Mouse (Mus musculus): ENCODE measurements at regions not wholly inside any gene's neighbourhood (a gene's known extent, or its start where the extent isn't known, plus 50 kb on each side); places are given as distances from the start of the nearest gene placed in this dataset.

DNA sequence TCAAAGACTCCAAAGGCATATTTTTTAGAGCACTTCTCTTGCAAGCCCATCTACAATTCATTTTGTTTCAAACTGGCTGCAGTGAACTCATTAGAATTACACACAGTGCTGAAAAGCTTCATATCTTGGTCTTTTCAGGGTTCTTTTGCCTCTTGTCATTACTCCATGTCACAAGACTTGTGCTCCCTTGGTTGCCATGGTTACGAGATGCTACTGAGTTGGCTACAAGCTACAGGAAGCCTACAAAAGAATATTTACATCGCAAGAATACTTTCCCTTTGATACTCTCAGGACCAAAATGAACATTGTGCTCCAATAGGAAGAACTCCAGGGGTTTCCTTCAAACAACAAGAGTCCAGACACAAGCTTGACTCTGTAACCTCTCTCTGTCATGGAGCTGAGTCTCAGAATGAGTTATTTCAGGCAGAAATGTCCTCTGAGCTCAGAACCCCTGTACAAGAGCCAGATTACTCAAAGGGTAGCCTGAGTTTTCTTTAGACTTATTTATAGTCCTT lies 545.2 kb upstream of the Adamts9 start:
- DNase-seq (ENCODE audit: low read depth, low spot score), result peak; percentile 47

DNA sequence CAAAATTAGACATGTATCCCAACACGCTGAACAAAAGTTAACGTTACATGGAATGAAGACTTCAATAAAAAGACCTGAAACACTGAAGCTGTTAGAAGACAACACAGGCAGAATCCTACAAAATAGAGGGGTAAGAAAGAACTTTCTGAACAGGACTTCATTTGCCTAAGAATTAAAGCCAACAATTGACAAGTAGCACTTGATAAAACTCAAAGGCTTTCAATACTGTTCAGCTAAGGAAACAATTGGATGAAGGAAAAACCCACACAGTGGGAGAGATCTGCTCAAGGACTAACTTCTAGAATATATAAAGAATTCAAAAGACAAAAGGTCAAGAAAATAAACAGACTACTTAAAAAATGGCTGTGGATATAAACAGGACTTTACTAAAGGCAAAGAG lies 535.2 kb upstream of the Adamts9 start:
- DNase-seq (ENCODE audit: low read depth, low spot score), result no peak

DNA sequence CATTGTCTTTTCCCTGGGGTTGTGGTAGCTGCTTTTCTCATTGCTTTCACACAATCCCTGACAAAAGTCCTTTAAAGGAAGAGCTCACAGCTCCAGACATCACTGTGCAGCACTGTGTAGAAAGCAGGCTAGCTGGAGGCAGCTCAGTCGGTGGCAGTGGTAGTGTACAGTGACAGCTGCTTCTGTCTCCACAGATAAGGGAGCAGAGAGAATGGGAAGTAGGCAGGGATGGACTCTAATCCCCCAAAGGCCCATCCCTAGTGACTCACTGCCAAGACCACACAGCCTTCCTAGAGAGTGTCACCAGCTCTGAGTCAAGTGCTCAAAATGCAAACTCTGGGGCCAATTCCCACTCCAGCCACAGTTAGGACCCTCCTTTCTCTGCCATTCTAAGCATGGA lies 531.7 kb upstream of the Adamts9 start:
- DNase-seq (ENCODE audit: low read depth, low spot score), result no peak

DNA sequence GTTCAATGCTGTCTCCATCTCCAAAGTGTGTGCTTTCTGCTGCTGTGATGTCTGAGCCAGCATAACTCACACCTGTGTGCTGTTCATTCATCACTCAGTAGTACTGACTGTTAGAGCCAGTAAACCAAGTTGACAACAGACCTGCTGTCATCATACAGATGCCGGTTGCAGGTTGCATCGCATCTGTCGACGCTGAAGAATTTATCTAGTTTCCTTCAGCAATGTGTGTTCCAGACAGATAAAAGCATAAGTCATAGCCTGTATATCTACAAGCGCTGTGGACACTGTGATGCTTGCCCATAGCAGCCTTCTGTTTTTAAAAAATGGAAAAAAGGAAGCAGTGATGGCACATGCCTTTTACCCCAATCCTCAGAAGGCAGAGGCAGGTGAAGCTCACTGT lies 524.6 kb upstream of the Adamts9 start:
- no peak for DNase-seq (ENCODE audit: low read depth, low spot score)

- DNase-seq (ENCODE audit: low read depth, low spot score), result no peak
Observed at GRCm38 (mm10) chr6:93462861-93463260, 519.6 kb upstream of the Adamts9 start.

GRCm38 (mm10) chr6:93461374-93461773 lies 518.1 kb upstream of the Adamts9 start:
- DNase-seq (ENCODE audit: low read depth, low spot score), result no peak

DNA sequence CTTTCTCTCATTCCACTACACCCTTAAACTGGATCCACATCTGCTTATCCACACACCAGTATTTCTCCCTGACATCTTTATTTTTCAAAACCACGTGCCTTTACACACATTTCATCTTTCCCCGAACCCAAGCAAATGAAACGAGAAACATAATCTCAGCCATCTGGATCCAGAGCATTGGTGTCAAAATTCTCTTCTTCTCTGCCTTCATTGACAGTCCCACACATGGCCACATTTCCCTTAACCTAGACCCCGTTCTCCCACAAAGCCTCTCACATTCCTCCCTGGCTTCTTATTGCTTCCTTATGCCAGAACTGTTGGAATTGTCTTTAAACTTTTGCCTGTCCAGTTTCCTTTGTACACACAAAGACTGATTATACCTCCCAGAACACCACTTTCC lies 514.3 kb upstream of the Adamts9 start:
- no peak for DNase-seq (ENCODE audit: low read depth, low spot score)

- DNase-seq (ENCODE audit: low read depth, low spot score), result no peak
Observed at GRCm38 (mm10) chr6:93456383-93457033, 513.2 kb upstream of the Adamts9 start.

- DNase-seq (ENCODE audit: low read depth, low spot score), result no peak
Observed at GRCm38 (mm10) chr6:93445568-93445967, 502.3 kb upstream of the Adamts9 start.

DNA sequence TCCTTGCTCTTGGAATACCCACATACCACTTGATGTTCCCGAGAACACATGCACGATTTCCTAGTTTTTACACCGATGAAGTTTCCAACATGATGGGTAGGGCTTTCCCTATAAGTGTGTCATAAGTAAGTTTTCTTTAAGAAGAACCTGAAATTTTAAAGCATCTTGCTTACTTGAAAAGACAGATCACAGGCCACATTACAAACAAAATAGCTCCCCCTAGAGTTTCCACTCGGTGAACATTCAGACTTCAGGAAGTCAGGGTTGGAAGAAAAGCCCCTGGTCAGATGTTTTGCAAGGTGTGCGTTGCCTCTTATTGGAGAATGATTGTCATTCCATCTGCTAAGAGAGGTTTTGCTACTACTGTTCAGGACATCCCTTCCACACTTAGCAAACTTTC lies 501.8 kb upstream of the Adamts9 start:
- DNase-seq (ENCODE audit: low read depth, low spot score), result no peak

- no peak for DNase-seq (ENCODE audit: low read depth, low spot score)
Observed at GRCm38 (mm10) chr6:93443766-93444557, 500.7 kb upstream of the Adamts9 start.

DNA sequence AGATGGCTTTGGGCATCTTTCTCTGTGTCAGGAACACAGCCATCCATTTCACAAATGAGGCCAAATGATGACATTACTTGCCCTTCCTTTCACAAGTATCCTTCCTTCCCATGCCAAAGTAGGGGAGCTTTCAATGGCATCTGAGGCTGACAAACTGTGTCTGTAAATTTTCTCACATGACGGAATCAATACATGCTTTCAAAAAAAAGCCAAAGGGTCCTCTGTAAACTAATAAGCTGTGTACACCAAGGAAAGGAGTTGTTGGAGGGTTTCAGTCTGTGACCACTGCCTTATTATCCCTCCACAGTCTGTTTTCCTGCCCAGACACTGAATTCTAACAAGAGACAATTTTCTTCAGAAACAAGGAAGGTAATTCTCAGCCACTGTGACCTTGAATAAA lies 490.2 kb upstream of the Adamts9 start:
- no peak for DNase-seq (ENCODE audit: low read depth, low spot score)

- DNase-seq (ENCODE audit: low read depth, low spot score), result no peak
Observed at GRCm38 (mm10) chr6:93426141-93426540, 482.8 kb upstream of the Adamts9 start.

DNA sequence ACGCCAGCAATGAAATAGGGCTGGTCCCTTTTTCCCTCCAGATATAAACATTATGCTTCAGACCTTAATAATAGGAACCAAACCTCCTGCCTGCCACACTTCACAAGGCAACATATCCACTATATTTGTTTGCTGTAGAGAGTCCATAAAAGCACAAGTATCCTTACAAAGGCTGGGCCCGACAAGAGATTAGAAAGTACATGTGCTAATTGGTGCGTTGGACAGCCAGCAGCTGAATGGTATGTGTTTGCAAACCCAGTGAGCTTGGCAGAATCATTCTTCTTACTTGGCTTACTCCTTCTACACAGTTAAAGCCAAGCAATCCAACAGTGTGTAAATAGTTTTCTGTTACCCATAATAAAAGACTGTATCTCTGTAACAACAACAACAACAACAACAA lies 479.6 kb upstream of the Adamts9 start:
- no peak for DNase-seq (ENCODE audit: low read depth, low spot score)

- DNase-seq (ENCODE audit: low read depth, low spot score), result no peak
Observed at GRCm38 (mm10) chr6:93422253-93422652, 479.0 kb upstream of the Adamts9 start.

DNA sequence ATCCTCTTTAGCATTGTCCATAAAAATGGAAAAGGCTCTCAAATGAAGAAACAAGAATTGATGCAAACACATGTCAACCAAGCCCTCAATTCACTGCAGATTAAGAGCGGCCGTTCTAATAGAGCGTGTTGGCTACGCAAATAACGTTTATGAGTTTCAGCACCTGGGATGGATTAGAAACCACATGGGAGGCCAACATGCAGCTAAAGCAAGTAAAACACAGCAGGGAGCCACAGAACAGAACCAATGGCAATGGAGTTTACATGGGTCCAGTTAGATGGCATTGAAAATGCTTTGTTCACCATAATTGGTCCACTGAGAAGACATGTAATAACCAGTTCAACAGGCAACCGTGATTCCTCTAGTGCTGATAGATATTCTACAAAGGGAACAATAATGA lies 474.3 kb upstream of the Adamts9 start:
- no peak for DNase-seq (ENCODE audit: low read depth, low spot score)

GRCm38 (mm10) chr6:93416006-93416405 lies 472.7 kb upstream of the Adamts9 start:
- no peak for DNase-seq (ENCODE audit: low read depth, low spot score)

DNA sequence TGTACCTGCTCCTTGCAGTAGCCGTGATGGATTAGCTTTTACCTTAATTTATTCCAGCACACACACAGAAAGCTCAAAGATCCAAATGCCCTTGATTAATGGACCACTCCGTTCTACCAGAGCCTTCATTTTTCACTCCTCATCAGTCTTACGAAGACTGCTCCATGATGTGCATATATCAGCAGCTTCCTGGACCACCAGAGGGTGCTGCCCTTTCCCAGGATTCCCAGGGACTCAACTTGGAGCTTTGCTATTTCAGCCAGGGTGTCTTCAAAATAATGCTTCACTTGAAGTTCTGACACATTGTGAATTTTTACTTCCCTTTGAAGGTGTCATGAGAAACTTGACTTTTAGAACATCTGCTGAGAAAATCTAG lies 467.8 kb upstream of the Adamts9 start:
- no peak for DNase-seq (ENCODE audit: low read depth, low spot score)

GRCm38 (mm10) chr6:93410416-93411076 lies 467.3 kb upstream of the Adamts9 start:
- DNase-seq (ENCODE audit: low read depth, low spot score), result no peak

GRCm38 (mm10) chr6:93398551-93398950 lies 455.3 kb upstream of the Adamts9 start:
- no peak for DNase-seq (ENCODE audit: low read depth, low spot score)

DNA sequence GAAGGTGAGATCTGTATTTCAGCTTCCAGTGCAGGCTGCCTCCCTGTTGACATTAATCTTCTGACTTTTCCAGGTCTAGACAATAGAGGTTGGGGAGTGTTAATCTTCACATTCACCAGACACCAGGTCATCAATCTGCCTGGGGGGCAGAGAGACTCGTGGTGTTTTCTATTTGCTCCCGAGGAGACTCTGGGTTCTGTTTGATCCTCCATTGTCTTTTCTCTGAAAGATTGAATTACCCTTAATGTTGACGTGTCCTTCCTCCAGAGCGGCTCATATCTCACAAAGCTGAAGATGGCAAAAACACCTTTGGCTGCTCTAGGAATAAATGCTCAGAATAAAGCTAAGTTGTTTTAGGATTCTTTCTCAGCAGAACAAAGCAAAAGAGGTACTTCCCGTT lies 453.8 kb upstream of the Adamts9 start:
- no peak for DNase-seq (ENCODE audit: low read depth, low spot score)

DNA sequence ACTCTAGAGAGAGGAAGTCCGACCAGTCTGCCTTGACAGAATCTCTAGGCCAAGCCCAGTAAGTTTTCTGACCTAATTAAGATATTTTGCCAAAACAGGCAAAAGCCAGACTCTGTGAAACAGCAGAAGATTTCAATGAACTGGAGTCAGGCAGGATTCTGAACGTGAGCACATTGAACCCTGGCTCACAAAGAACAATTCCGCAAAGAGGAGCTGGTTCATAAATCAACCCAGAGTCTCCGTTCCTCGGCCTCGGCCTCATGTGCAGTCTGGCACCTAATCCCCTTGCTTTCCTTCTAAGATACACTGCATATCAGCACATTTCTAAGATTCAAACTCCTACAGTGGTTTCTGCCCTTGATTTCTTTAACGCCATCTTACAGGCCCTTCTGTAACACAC lies 452.7 kb upstream of the Adamts9 start:
- DNase-seq (ENCODE audit: low read depth, low spot score), result no peak

DNA sequence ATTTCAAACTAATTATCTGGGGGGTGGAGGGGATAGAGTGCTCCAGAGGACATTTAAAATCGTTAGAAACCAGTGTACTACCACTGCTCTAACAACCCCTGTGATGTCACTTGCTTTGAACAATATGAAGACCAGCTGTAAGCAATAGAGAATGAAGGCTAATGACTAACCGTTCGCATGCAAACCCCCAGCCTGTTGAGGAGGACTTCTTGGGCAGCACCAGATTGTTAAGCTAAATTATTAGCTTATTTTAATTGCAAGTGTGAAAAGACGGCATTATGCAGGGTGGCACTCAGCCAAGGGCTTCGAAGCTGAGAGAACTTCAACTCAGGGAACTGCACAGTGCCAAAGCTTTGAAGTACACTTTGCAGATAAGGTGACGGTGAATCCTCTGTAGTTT lies 452.0 kb upstream of the Adamts9 start:
- DNase-seq (ENCODE audit: low read depth, low spot score), result peak; percentile 18

Measured in brain, embryonic 18.5 days (tissue).